Mouse (Mus musculus) left cerebral cortex, adult 11 months (tissue): ENCODE measurements around the gene Dgke.
"Not testable (repeated sequence)": the region's sequence is repeated elsewhere in the genome, so short reads cannot be mapped to it uniquely, and the experiment has no call there.

Experiments
- DNase-seq: peaks from one replicate; pipeline ENCODE4 v3.0.0; 2022; ENCODE audit warnings: low spot score

Dgke gene

GRCm38 (mm10) chr11:89074783-89075413 lies 8.2 kb upstream of the Dgke start:
- no peak for DNase-seq

- no peak for DNase-seq
Measured at GRCm38 (mm10) chr11:89073541-89073940, 6.9 kb upstream of the Dgke start, which contains the start of gene Gm525. TSS of gene Gm525 (plus strand) at chr11:89073841.

- no peak for DNase-seq
Measured at GRCm38 (mm10) chr11:89071522-89071921, 4.9 kb upstream of the Dgke start.

GRCm38 (mm10) chr11:89069303-89069702 lies 2.7 kb upstream of the Dgke start:
- DNase-seq: peak; percentile 36

DNA sequence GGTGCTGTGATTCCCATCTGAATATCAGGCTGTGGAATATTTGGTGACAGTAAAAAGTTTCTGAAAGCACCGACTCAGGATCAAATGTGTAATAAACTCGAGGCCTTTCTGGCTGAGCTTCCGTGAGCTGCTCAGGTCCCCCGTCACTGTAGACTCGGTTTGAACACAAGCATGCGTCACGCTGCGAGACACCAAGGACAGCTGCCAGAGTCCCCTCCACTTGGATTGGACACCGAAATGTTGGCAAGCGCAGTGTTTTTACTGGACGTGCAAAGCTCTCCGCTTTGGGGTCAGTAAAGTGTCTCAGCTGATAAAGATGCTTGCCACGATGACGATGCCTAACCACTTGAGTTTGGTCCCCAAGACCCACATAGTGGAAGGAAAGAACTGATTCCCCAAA lies 2.0 kb upstream of the Dgke start:
- no peak for DNase-seq

- DNase-seq: no peak
Measured at GRCm38 (mm10) chr11:89067871-89068490, 1.3 kb upstream of the Dgke start.

DNA sequence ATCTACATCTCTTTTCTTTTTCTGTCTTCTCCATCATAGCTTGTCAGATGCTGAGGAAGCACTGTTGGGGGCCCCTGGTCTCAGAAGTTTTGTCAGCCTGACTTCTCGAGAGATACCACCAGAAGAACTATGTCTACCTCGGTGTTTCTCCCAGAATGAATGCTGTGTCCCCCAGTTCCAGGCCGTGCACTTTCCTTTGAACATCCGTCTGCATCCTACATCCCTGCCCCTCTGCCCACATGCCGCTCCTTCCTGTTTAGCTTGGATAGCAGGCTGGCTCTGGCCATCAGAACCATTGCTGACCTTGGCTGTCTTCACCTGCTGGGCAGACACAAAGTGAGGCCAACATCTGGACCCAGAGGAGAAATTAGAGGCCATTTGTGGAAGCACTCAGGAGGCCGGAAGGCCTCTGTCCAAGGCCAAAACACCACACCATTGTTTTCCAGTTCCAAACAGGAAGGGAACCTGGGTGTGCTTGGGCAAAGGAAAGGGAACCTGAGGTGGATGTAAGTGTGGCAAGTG lies 712 bp upstream of the Dgke start:
- DNase-seq: no peak

- no peak for DNase-seq
Measured at GRCm38 (mm10) chr11:89066126-89066525, 524 bp downstream of the Dgke start.

GRCm38 (mm10) chr11:89065297-89065696 lies 1.4 kb downstream of the Dgke start:
- no peak for DNase-seq

GRCm38 (mm10) chr11:89064312-89064711 lies 2.3 kb downstream of the Dgke start:
- DNase-seq: no peak

DNA sequence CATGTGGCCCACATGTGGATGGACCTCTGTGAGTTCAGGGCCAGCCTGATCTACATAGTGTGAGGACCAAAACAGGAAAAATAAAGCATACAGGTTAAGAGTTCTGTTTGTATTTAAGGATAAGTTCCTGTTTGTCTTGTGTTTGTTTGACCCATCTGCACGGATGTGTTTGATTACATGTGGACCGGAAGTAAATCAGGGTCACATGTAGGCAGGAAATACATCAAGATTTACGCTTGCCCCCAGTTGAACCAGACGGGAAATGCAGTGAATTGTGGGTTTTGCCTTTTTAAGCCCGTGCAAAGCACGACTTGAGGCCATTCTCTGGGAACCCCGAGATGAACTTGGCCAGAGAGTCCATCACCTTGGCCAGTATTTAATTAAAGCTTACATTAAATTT lies 5.3 kb downstream of the Dgke start:
- DNase-seq: no peak

DNA sequence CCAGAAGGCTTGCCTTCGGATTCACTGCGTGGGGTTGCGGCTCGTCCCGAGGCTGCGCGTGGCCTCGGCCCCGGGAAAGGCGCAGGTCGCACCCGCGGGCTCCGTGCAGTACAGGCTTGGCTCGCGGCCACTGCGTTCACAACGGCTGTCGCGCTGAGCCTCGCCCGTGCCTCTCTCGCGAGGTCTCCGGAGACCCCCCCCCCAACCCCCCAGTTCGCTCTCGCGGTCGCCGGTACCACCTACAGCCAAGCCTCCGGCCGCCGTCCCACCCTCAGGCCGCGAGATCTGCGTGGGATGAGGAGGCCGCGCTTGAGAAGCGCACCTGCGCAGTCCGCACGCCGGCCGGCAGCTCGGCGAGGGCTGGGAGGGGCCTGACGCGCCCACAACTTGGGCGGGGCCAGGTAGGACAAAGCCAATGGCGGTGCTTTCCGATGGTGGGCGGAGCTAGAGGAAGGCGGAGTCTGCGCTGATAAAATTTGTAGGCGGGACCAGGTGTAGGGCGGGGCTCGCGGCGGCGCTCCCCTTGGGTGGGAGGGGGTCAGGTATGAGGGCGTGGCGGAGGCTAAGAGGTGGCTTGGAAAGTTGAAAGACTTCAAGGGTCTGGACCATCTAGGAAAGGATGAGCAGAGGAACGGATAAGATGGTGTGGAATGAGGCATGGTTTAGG lies 6.1 kb downstream of the Dgke start:
- DNase-seq: peak; percentile 87

- no peak for DNase-seq
Measured at GRCm38 (mm10) chr11:89059919-89060422, 6.7 kb downstream of the Dgke start.

- no peak for DNase-seq
Measured at GRCm38 (mm10) chr11:89058515-89059270, 8.0 kb downstream of the Dgke start.

DNA sequence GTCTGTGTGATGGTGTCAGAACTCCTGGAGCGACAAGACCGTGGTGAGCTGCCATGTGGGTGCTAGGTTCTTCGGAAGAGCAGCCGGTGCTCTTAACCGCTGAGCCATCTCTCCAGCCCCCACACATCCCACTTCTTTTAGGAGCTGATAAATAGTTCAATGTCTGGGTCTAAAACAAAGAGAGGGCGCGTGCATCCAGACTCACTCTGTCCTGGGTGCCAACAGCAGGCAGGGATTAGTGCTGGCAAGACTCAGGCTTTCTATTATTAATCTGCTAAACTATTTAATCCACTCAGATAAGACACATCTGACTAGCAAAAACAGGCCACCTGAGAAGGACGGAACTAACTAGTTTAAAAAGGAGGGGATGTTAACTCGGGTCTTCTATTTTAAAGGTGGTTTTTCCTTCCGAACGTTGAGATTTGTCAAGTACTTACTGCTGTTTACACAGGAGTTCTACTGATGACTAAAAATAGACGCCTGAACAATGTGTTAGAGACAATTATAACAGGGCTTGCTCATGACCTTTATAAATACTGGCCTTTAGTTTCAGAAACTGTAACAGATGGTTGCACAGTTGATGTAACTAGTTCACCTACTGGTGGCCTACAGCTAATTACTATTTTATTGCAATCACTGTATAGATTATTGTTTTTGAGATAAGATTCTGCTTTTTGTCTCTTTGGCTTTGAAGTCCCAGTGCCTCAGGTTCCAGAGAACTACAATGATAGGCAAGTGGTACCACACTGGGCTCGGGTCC lies 10.5 kb downstream of the Dgke start:
- no peak for DNase-seq

- no peak for DNase-seq
Measured at GRCm38 (mm10) chr11:89051767-89052166, 14.9 kb downstream of the Dgke start.

- no peak for DNase-seq
Measured at GRCm38 (mm10) chr11:89046021-89046420, 20.6 kb downstream of the Dgke start.

- DNase-seq: not testable (repeated sequence)
Measured at GRCm38 (mm10) chr11:89045501-89045900, 21.1 kb downstream of the Dgke start.

- DNase-seq: no peak
Measured at GRCm38 (mm10) chr11:89043046-89043445, 23.6 kb downstream of the Dgke start.

GRCm38 (mm10) chr11:89041073-89041472 lies 25.6 kb downstream of the Dgke start:
- not testable (repeated sequence) for DNase-seq

DNA sequence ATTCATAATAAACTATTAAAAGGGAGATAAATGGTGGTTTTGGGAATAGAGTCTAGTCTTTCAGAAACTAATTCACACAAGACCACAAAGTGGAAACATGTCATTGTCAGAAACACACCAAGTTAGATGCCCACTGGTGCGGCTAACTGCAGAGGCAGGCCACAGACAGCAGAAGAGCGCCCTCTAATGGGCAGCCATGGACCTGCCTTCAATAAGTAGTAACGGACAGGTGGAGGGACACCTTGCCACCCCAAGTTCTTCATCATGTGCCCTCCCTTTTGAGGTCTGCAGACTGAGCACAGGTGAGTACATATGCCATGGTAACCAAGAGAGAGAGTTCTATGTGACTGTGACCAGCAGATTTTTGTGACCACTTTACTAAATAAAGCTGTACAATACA lies 27.3 kb downstream of the Dgke start:
- no peak for DNase-seq
